22 mouse cellular contexts compared by ENCODE assay signal in the genomic region with DNA sequence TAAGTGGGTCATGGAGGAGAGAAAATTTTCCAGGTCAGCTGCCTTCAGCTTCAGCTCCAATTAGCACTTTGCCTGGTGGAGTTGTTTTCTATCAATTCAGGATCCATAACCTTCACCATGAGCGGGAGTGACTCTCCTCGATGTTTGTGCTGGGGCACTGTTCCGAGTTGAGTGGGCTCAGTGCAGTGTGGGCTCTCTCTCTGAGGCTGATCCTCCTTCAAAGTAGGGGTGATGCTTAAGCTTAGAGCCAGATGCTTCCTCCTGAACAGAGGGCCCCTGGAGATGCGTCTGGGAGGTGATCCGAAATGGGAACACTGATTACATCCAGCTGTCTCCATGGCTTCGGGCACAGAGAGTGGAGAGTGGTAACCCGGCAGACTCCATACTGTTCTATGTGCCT.
A peak's percentile ranks its signal among the peaks of the same experiment; 100 is the strongest.
DNase-seq lines count a peak whose midpoint lies in the region; ATAC-seq lines count a peak whose summit lies in the region.
"Had no signal": no experiment of that assay in that cellular context is flagged by ENCODE, and none has a peak within 500 bp of the region (broad histone marks: within the 10 kb centered on the region; RNA-seq: fewer than 3 reads in every experiment).

No protein-coding gene starts in this region.

- WGBS in embryonic facial prominence, embryonic 11.5 days = 42% methylated on average over 7 of the region's 7 CpGs

- ATAC-seq in embryonic facial prominence, embryonic 11.5 days (replicated peaks; ENCODE audit: insufficient number of reproducible peaks, low FRiP score, low TSS enrichment, low read depth) = 0 out of 2 replicates have a peak, but pooled peaks have one; percentile 59
- ATAC-seq: activated CD4-positive, CD25-positive, alpha-beta regulatory T cell, adult 4 months; forebrain, embryonic 16.5 days; hindbrain, postnatal 0 days; Patski had no signal

- no peaks in the 10 kb centered on the region for H3K36me3 ChIP-seq in embryonic facial prominence, embryonic 11.5 days (replicated peaks; ENCODE audit: control insufficient read depth, insufficient read depth, low read depth, low read length)
- H3K36me3 ChIP-seq: embryonic facial prominence, embryonic 12.5 days; forebrain, embryonic 12.5 days; heart, embryonic 15.5 days; hindbrain, embryonic 13.5 days had no signal

- DNase-seq in heart, adult 11 months = peak; percentile 65
- DNase-seq in heart, adult 18-20 months = no peak
- peak; percentile 43 for DNase-seq in brain, adult 2 months (ENCODE audit: low read depth, low spot score)
- peak; percentile 49 for DNase-seq in embryonic facial prominence, embryonic 11.5 days (ENCODE audit: low spot score)
- DNase-seq in retina, postnatal 1 day = peak; percentile 93
- no peak for DNase-seq in cerebellum, adult 8-10 months
- no peak for DNase-seq in cerebellum, adult 18-20 months
- DNase-seq: cerebellum, adult 9-10 months; gastrocnemius, adult 2 months; gastrocnemius, postnatal 36 days; heart, adult 2 months; heart, postnatal 14 days had no signal

- H3K27ac ChIP-seq in embryonic facial prominence, embryonic 11.5 days (replicated peaks; ENCODE audit: low read depth, low read length) = no peak overlapping the region
- H3K27ac ChIP-seq: embryonic facial prominence, embryonic 12.5 days; forebrain, embryonic 12.5 days; gastrocnemius, adult 2 months; heart, adult 2 months; heart, embryonic 15.5 days; hindbrain, embryonic 13.5 days; hindbrain, postnatal 0 days had no signal

- H3K27me3 ChIP-seq in embryonic facial prominence, embryonic 11.5 days (ENCODE audit: control insufficient read depth, insufficient read depth, low read length) = no peaks in the 10 kb centered on the region
- H3K27me3 ChIP-seq: CH12.LX; embryonic facial prominence, embryonic 12.5 days; forebrain, embryonic 12.5 days; heart, embryonic 15.5 days; hindbrain, embryonic 13.5 days had no signal

- H3K4me1 ChIP-seq in embryonic facial prominence, embryonic 11.5 days (ENCODE audit: control insufficient read depth, insufficient read depth, low read length) = no peaks in the 10 kb centered on the region

- no peaks in the 10 kb centered on the region for H3K9me3 ChIP-seq in embryonic facial prominence, embryonic 11.5 days (replicated peaks; ENCODE audit: control insufficient read depth, low read length)
- H3K9me3 ChIP-seq: embryonic facial prominence, embryonic 12.5 days; forebrain, embryonic 12.5 days; heart, embryonic 15.5 days; hindbrain, embryonic 13.5 days had no signal

- no peak overlapping the region for H3K4me3 ChIP-seq in embryonic facial prominence, embryonic 11.5 days (ENCODE audit: low read depth, low read length)
- H3K4me3 ChIP-seq: embryonic facial prominence, embryonic 12.5 days; forebrain, embryonic 12.5 days; gastrocnemius, adult 2 months; heart, adult 2 months; heart, embryonic 15.5 days; hindbrain, embryonic 13.5 days had no signal

- no peak overlapping the region for H3K4me2 ChIP-seq in embryonic facial prominence, embryonic 11.5 days (ENCODE audit: low read depth, low read length)
- H3K4me2 ChIP-seq: embryonic facial prominence, embryonic 12.5 days; forebrain, embryonic 12.5 days; heart, embryonic 11.5 days; heart, embryonic 15.5 days; hindbrain, embryonic 13.5 days had no signal

- H3K9ac ChIP-seq in embryonic facial prominence, embryonic 11.5 days (replicated peaks; ENCODE audit: low read length) = no peak overlapping the region
- H3K9ac ChIP-seq: embryonic facial prominence, embryonic 12.5 days; forebrain, embryonic 12.5 days; heart, embryonic 15.5 days; hindbrain, embryonic 13.5 days had no signal

Comparison
In these comparisons a context has a peak if more than half of its experiments do, and no peak if none do; other contexts are left out.
1. DNase-seq: peak in heart, adult 11 months (single experiment), brain, adult 2 months (single experiment), embryonic facial prominence, embryonic 11.5 days (single experiment) and retina, postnatal 1 day (single experiment); none in heart, adult 18-20 months (0 of 2), cerebellum, adult 8-10 months (single experiment) and cerebellum, adult 18-20 months (0 of 2).